Mouse (Mus musculus): ENCODE results near the gene Olfr1350.
A peak's percentile ranks its signal among the peaks of the same experiment; 100 is the strongest.
"Not testable (repeated sequence)": the region's sequence is repeated elsewhere in the genome, so short reads cannot be mapped to it uniquely, and the experiment has no call there.

Gene Olfr1350

GRCm38 (mm10) chr7:6564541-6564940 is at the start of gene Olfr1350:
Gene Olfr1350 (plus strand): TSS chr7:6564841.
- no peak for DNase-seq

GRCm38 (mm10) chr7:6521666-6522065 is 43.0 kb upstream of the Olfr1350 start:
- DNase-seq, result no peak

GRCm38 (mm10) chr7:6522850-6523249 is 41.8 kb upstream of the Olfr1350 start, which contains the start of gene Olfr1349:
Gene Olfr1349 (minus strand): TSS chr7:6522950.
- no peak for DNase-seq

GRCm38 (mm10) chr7:6525001-6525400 is 39.6 kb upstream of the Olfr1350 start:
- no peak for DNase-seq

- peak in 1 of 2 experiments; percentile 37 for DNase-seq
Observed at GRCm38 (mm10) chr7:6526141-6526540, 38.5 kb upstream of the Olfr1350 start.

- DNase-seq, result no peak
Observed at GRCm38 (mm10) chr7:6586096-6586759, 21.6 kb downstream of the Olfr1350 start.

GRCm38 (mm10) chr7:6588766-6589165 is 24.1 kb downstream of the Olfr1350 start:
- DNase-seq, result not testable (repeated sequence)

GRCm38 (mm10) chr7:6603331-6603730 is 38.7 kb downstream of the Olfr1350 start:
- no peak for DNase-seq
